Mouse (Mus musculus): Measurements from ENCODE around the gene Dph6. TPM values are rescaled to one million over a fixed set of nuclear protein-coding genes. Genes with fewer than 3 reads are reported as not detected.

Dph6 gene
- 9.0 TPM for polyA plus RNA-seq (2014; fragmentation: Illumina TruSeq; extraction: RNeasy Lipid Tissue Mini Kit (QIAGEN cat#74804); ENCODE audit: low read depth, low replicate concordance)

GRCm38 (mm10) chr2:114654365-114655239, at the start of gene Dph6:
TSS of gene Dph6 (minus strand) at chr2:114654964.

